Mouse (Mus musculus) limb, embryonic 10.5 days (tissue): Measurements from ENCODE around the gene Tk1. TPM values are rescaled to one million over a fixed set of nuclear protein-coding genes. Genes with fewer than 3 reads are reported as not detected.
A peak's percentile ranks its signal among the peaks of the same experiment; 100 is the strongest.
"Not testable (repeated sequence)": the region's sequence is repeated elsewhere in the genome, so short reads cannot be mapped to it uniquely, and the experiment has no call there.

Source experiments
- DNase-seq: peaks from one replicate; pipeline ENCODE4 v3.0.0-alpha.2; 2017; ENCODE audit warnings: low spot score
- H3K27ac ChIP-seq: fragments of 300-500 bp; sonication (generic); 2 replicates; pipeline ENCODE4 v1.5.1; 2016; ENCODE audit warnings: mild to moderate bottlenecking
- H3K27me3 ChIP-seq: fragments of 300-500 bp; sonication (generic); 2 replicates; pipeline ENCODE4 v1.6.1; 2016; ENCODE audit warnings: low read depth, mild to moderate bottlenecking; ENCODE audit not compliant: poor library complexity, severe bottlenecking
- H3K36me3 ChIP-seq: fragments of 300-500 bp; sonication (generic); 2 replicates; pipeline ENCODE4 v1.6.1; 2016; ENCODE audit warnings: mild to moderate bottlenecking, moderate library complexity
- H3K4me1 ChIP-seq: fragments of 300-500 bp; sonication (generic); 2 replicates; pipeline ENCODE4 v1.6.1; 2016
- H3K4me3 ChIP-seq: fragments of 300-500 bp; sonication (generic); 2 replicates; pipeline ENCODE4 v1.5.1; 2016; ENCODE audit warnings: mild to moderate bottlenecking, moderate library complexity
- H3K9me3 ChIP-seq: fragments of 300-500 bp; sonication (generic); replicated peaks from 2 replicates; pipeline ENCODE4 v1.6.1; 2016; ENCODE audit warnings: mild to moderate bottlenecking
- WGBS: fragments of 180-500 bp; shearing (Covaris S2); methylation state at CpG from one replicate; pipeline ENCODE4 v1.1.7; 2016; 5-methylcytosine and 5-hydroxymethylcytosine counted together
- polyA plus RNA-seq: library from polyadenylated mRNA; unstranded; fragments of >200 nt; fragmentation: Nextera tagmentation; extraction: Ambion mirVana; gene quantifications from 2 replicates; pipeline ENCODE4 v1.2.1, GENCODE M21; 2016

Tk1 gene
- polyA plus RNA-seq, 1 experiment from 2014 or later = 170 TPM

GRCm38 (mm10) chr11:117791441-117791761, 34.5 kb downstream of the Tk1 start:
- H3K4me1 ChIP-seq = peaks cover 39% of the 10 kb centered on the region
- no peaks in the 10 kb centered on the region for H3K36me3 ChIP-seq
- no peak for DNase-seq
- peaks cover 30% of the 10 kb centered on the region for H3K27me3 ChIP-seq
- no peak overlapping the region for H3K27ac ChIP-seq
- H3K4me3 ChIP-seq = no peak overlapping the region
- 87% methylated on average over 9 of the region's 9 CpGs for WGBS
- H3K9me3 ChIP-seq = no peaks in the 10 kb centered on the region

- peak overlapping the region; percentile 30 for H3K4me3 ChIP-seq
- peak overlapping the region; percentile 17; the same call in 1 of the 2 replicates for H3K27ac ChIP-seq
- H3K36me3 ChIP-seq = no peaks in the 10 kb centered on the region
- DNase-seq = no peak
- H3K4me1 ChIP-seq = peaks cover 43% of the 10 kb centered on the region
- WGBS = 22% methylated on average over 23 of the region's 23 CpGs
- peaks cover 30% of the 10 kb centered on the region for H3K27me3 ChIP-seq
- H3K9me3 ChIP-seq = no peaks in the 10 kb centered on the region
These were observed 35.0 kb downstream of the Tk1 start for GRCm38 (mm10) chr11:117790703-117791440.

GRCm38 (mm10) chr11:117790286-117790685, 35.6 kb downstream of the Tk1 start:
- 7% methylated on average over 14 of the region's 14 CpGs for WGBS

GRCm38 (mm10) chr11:117788481-117788880, 37.4 kb downstream of the Tk1 start:
- H3K27me3 ChIP-seq = peaks cover 47% of the 10 kb centered on the region
- not testable (repeated sequence) for DNase-seq, H3K9me3 ChIP-seq, H3K27ac ChIP-seq, H3K36me3 ChIP-seq, H3K4me3 ChIP-seq
- H3K4me1 ChIP-seq = peaks cover 39% of the 10 kb centered on the region
- whole genome bisulfite sequencing = 86% methylated on average over 7 of the region's 7 CpGs

More at GRCm38 (mm10) chr11:117790286-117790685, 35.6 kb downstream of the Tk1 start:
- peak; percentile 82 for DNase-seq
- no peaks in the 10 kb centered on the region for H3K9me3 ChIP-seq
- peak overlapping the region; percentile 30 for H3K4me3 ChIP-seq
- H3K36me3 ChIP-seq = no peaks in the 10 kb centered on the region
- H3K4me1 ChIP-seq = peaks cover 43% of the 10 kb centered on the region
- peak overlapping the region; percentile 17; the same call in 1 of the 2 replicates for H3K27ac ChIP-seq
- peaks cover 30% of the 10 kb centered on the region for H3K27me3 ChIP-seq

GRCm38 (mm10) chr11:117786294-117786693, 39.6 kb downstream of the Tk1 start:
- peaks cover 56% of the 10 kb centered on the region for H3K27me3 ChIP-seq
- peak; percentile 70 for DNase-seq
- H3K4me3 ChIP-seq = no peak overlapping the region
- peaks cover 48% of the 10 kb centered on the region for H3K4me1 ChIP-seq
- H3K27ac ChIP-seq = peak overlapping the region; percentile 66
- H3K36me3 ChIP-seq = no peaks in the 10 kb centered on the region
- H3K9me3 ChIP-seq = no peaks in the 10 kb centered on the region
- 8% methylated on average over 10 of the region's 10 CpGs for WGBS

- H3K27me3 ChIP-seq = peaks cover 41% of the 10 kb centered on the region
- peak overlapping the region; percentile 76 for H3K27ac ChIP-seq
- DNase-seq = peak; percentile 54
- no peaks in the 10 kb centered on the region for H3K36me3 ChIP-seq
- WGBS = 35% methylated on average over 10 of the region's 10 CpGs
- peak overlapping the region; percentile 48 for H3K4me3 ChIP-seq
- H3K9me3 ChIP-seq = no peaks in the 10 kb centered on the region
- H3K4me1 ChIP-seq = peaks cover 60% of the 10 kb centered on the region
These were observed 42.1 kb downstream of the Tk1 start for GRCm38 (mm10) chr11:117783683-117784309.

- Histone ChIP-seq H3K4me1 (peaks cover 67% of the 10 kb centered on the region), H3K9me3 (no peaks in the 10 kb centered on the region), H3K27ac (peak overlapping the region; percentile 76), H3K27me3 (peaks cover 41% of the 10 kb centered on the region), H3K4me3 (peak overlapping the region; percentile 48), H3K36me3 (peaks cover 1% of the 10 kb centered on the region)
- 5% methylated on average over 31 of the region's 31 CpGs for WGBS
- DNase-seq = peak; percentile 84
These were observed 42.8 kb downstream of the Tk1 start for GRCm38 (mm10) chr11:117783089-117783488.

- Histone ChIP-seq H3K27ac (peak overlapping the region; percentile 76), H3K27me3 (peaks cover 41% of the 10 kb centered on the region), H3K4me3 (peak overlapping the region; percentile 48), H3K4me1 (peaks cover 71% of the 10 kb centered on the region), H3K9me3 (no peaks in the 10 kb centered on the region), H3K36me3 (peaks cover 6% of the 10 kb centered on the region)
- DNase-seq = no peak
- WGBS = 52% methylated on average over 9 of the region's 9 CpGs
These were observed 43.2 kb downstream of the Tk1 start for GRCm38 (mm10) chr11:117782705-117783034.

GRCm38 (mm10) chr11:117781993-117782704, 43.7 kb downstream of the Tk1 start, which contains the start of the genes Tmc8 and Tmc6:
Gene Tmc8 (plus strand): TSS chr11:117782076.
Gene Tmc6 (minus strand): TSS chr11:117782198.
- H3K9me3 ChIP-seq = no peaks in the 10 kb centered on the region
- H3K27me3 ChIP-seq = peaks cover 41% of the 10 kb centered on the region
- peak within 1 kb of the TSS; percentile 66 for H3K4me3 ChIP-seq
- DNase-seq = no peak
- peaks cover 11% of the 10 kb centered on the region for H3K36me3 ChIP-seq
- H3K4me1 ChIP-seq = peaks cover 71% of the 10 kb centered on the region
- 42% methylated on average over 22 of the region's 24 CpGs for WGBS
- H3K27ac ChIP-seq = peak within 1 kb of the TSS; percentile 91

- Histone ChIP-seq H3K36me3 (peaks cover 19% of the 10 kb centered on the region), H3K4me3 (peak overlapping the region; percentile 66), H3K9me3 (no peaks in the 10 kb centered on the region), H3K4me1 (peaks cover 65% of the 10 kb centered on the region), H3K27ac (peak overlapping the region; percentile 91), H3K27me3 (peaks cover 41% of the 10 kb centered on the region)
- 20% methylated on average over 18 of the region's 18 CpGs for WGBS
- peak; percentile 50 for DNase-seq
These were observed 44.6 kb downstream of the Tk1 start for GRCm38 (mm10) chr11:117781199-117781821.

GRCm38 (mm10) chr11:117780582-117781111, 45.2 kb downstream of the Tk1 start:
- peak; percentile 89 for DNase-seq
- H3K9me3 ChIP-seq = no peaks in the 10 kb centered on the region
- H3K4me3 ChIP-seq = peak overlapping the region; percentile 66
- H3K36me3 ChIP-seq = peaks cover 25% of the 10 kb centered on the region
- peaks cover 62% of the 10 kb centered on the region for H3K4me1 ChIP-seq
- peaks cover 41% of the 10 kb centered on the region for H3K27me3 ChIP-seq
- peak overlapping the region; percentile 91 for H3K27ac ChIP-seq
- under 1% methylated on average over 19 of the region's 19 CpGs for WGBS

- DNase-seq = no peak
- H3K4me3 ChIP-seq = peak overlapping the region; percentile 66
These were observed 45.7 kb downstream of the Tk1 start for GRCm38 (mm10) chr11:117780199-117780515.

More at GRCm38 (mm10) chr11:117780199-117780515, 45.7 kb downstream of the Tk1 start:
- Histone ChIP-seq H3K9me3 (no peaks in the 10 kb centered on the region), H3K27me3 (peaks cover 41% of the 10 kb centered on the region), H3K27ac (peak overlapping the region; percentile 91), H3K4me1 (peaks cover 62% of the 10 kb centered on the region), H3K36me3 (peaks cover 30% of the 10 kb centered on the region)
- WGBS = 1% methylated on average over 17 of the region's 17 CpGs
